Mouse (Mus musculus): ENCODE measurements at regions not wholly inside any gene's neighbourhood (a gene's known extent, or its start where the extent isn't known, plus 50 kb on each side); places are given as distances from the start of the nearest gene placed in this dataset.
"Not testable (repeated sequence)": the region's sequence is repeated elsewhere in the genome, so short reads cannot be mapped to it uniquely, and the experiment has no call there.

GRCm38 (mm10) chr11:12913401-12913800, 448.6 kb upstream of the Cobl start:
- not testable (repeated sequence) for DNase-seq (ENCODE audit: low spot score)

- DNase-seq (ENCODE audit: low spot score): no peak
These were observed 409.0 kb upstream of the Cobl start for GRCm38 (mm10) chr11:12873712-12874111.

- no peak for DNase-seq (ENCODE audit: low spot score)
These were observed 408.0 kb upstream of the Cobl start for GRCm38 (mm10) chr11:12872802-12873201.

- no peak for DNase-seq (ENCODE audit: low spot score)
These were observed 407.6 kb upstream of the Cobl start for GRCm38 (mm10) chr11:12872399-12872798.

GRCm38 (mm10) chr11:12867541-12867940, 402.8 kb upstream of the Cobl start:
- DNase-seq (ENCODE audit: low spot score): no peak

- no peak for DNase-seq (ENCODE audit: low spot score)
These were observed 400.4 kb upstream of the Cobl start for GRCm38 (mm10) chr11:12865034-12865620.

GRCm38 (mm10) chr11:12859344-12859930, 394.7 kb upstream of the Cobl start:
- no peak for DNase-seq (ENCODE audit: low spot score)

GRCm38 (mm10) chr11:12858274-12858884, 393.6 kb upstream of the Cobl start:
- no peak for DNase-seq (ENCODE audit: low spot score)

- no peak for DNase-seq (ENCODE audit: low spot score)
These were observed 392.8 kb upstream of the Cobl start for GRCm38 (mm10) chr11:12857358-12858199.

- no peak for DNase-seq (ENCODE audit: low spot score)
These were observed 383.0 kb upstream of the Cobl start for GRCm38 (mm10) chr11:12847793-12848192.

GRCm38 (mm10) chr11:12843631-12844423, 379.1 kb upstream of the Cobl start:
- no peak for DNase-seq (ENCODE audit: low spot score)

- no peak for DNase-seq (ENCODE audit: low spot score)
These were observed 376.6 kb upstream of the Cobl start for GRCm38 (mm10) chr11:12841393-12841792.

- DNase-seq (ENCODE audit: low spot score): no peak
These were observed 373.2 kb upstream of the Cobl start for GRCm38 (mm10) chr11:12837920-12838319.

GRCm38 (mm10) chr11:12837387-12837786, 372.6 kb upstream of the Cobl start:
- no peak for DNase-seq (ENCODE audit: low spot score)

GRCm38 (mm10) chr11:12836387-12836786, 371.6 kb upstream of the Cobl start:
- DNase-seq (ENCODE audit: low spot score): no peak

GRCm38 (mm10) chr11:12812021-12812420, 347.3 kb upstream of the Cobl start:
- no peak for DNase-seq (ENCODE audit: low spot score)

GRCm38 (mm10) chr11:12810949-12811881, 346.5 kb upstream of the Cobl start:
- DNase-seq (ENCODE audit: low spot score): peak; percentile 3
